Mouse (Mus musculus) adrenal gland, postnatal 14 days (tissue): Measurements from ENCODE around the gene Itpr1. TPM values are rescaled to one million over a fixed set of nuclear protein-coding genes. Genes with fewer than 3 reads are reported as not detected.

Source experiments
- microRNA-seq, 2 experiments: library from miRNA; unstranded; fragments of <30 nt; microRNA quantifications; one replicate each; pipeline ENCODE4 v1.2.0; 2021
- total RNA-seq: library from RNA; stranded (reverse); gene quantifications from 2 replicates; pipeline ENCODE4 v1.2.3, GENCODE M21; 2021

Gene Itpr1
- total RNA-seq, 1 experiment from 2014 or later: 121 TPM

Small RNA genes lying within 50 kb of the gene (microRNA-seq; reads per million reads assigned to microRNA genes)
- 0 reads per million in 2 experiments for gene Mir7661

Other genes with a start within 250 kb of the Itpr1 start
- gene Setmar, start 148.1 kb upstream of the Itpr1 start, total RNA-seq: 6.0 and 6.1 TPM in 2 replicates
- gene Sumf1, start 27.5 kb upstream of the Itpr1 start, total RNA-seq: 26.6 and 28.1 TPM in 2 replicates